Mouse (Mus musculus) liver, embryonic 16.5 days (tissue): Measurements from ENCODE around the gene Atp6v0e2. TPM values are rescaled to one million over a fixed set of nuclear protein-coding genes. Genes with fewer than 3 reads are reported as not detected.
"Not testable (repeated sequence)": the region's sequence is repeated elsewhere in the genome, so short reads cannot be mapped to it uniquely, and the experiment has no call there.

Experiments used
- ATAC-seq: fragments of 200-750 bp; cut with Nextera tagmentation; 2 replicates; pipeline ENCODE4 v1.8.0; 2017; ENCODE audit warnings: low read depth, mild to moderate bottlenecking, moderate number of reproducible peaks, moderate library complexity
- H3K27ac ChIP-seq: fragments of 300-500 bp; sonication (generic); 2 replicates; pipeline ENCODE4 v1.5.1; 2014; ENCODE audit warnings: mild to moderate bottlenecking, low read length
- H3K27me3 ChIP-seq: fragments of 300-500 bp; sonication (generic); 2 replicates; pipeline ENCODE4 v1.6.1; 2014; ENCODE audit warnings: low read depth, low read length, mixed read lengths; ENCODE audit not compliant: control insufficient read depth, insufficient read depth
- H3K36me3 ChIP-seq: fragments of 300-500 bp; sonication (generic); 2 replicates; pipeline ENCODE4 v1.6.1; 2014; ENCODE audit warnings: mild to moderate bottlenecking; ENCODE audit not compliant: control insufficient read depth, insufficient read depth
- H3K4me1 ChIP-seq: fragments of 300-500 bp; sonication (generic); 2 replicates; pipeline ENCODE4 v1.6.1; 2014; ENCODE audit warnings: low read depth, low read length, mixed read lengths; ENCODE audit not compliant: control insufficient read depth
- H3K4me2 ChIP-seq: fragments of 300-500 bp; sonication (generic); 2 replicates; pipeline ENCODE4 v1.6.1; 2014; ENCODE audit warnings: low read depth, low read length, mixed read lengths
- H3K4me3 ChIP-seq: fragments of 300-500 bp; sonication (generic); 2 replicates; pipeline ENCODE4 v1.5.1; 2014; ENCODE audit warnings: low read depth, mild to moderate bottlenecking, low read length
- H3K9ac ChIP-seq: fragments of 300-500 bp; sonication (generic); 2 replicates; pipeline ENCODE4 v1.6.1; 2014; ENCODE audit warnings: low read depth, low read length
- H3K9me3 ChIP-seq: fragments of 300-500 bp; sonication (generic); replicated peaks from 2 replicates; pipeline ENCODE4 v1.6.1; 2016; ENCODE audit warnings: low read length; ENCODE audit not compliant: control insufficient read depth
- WGBS: fragments of 180-500 bp; shearing (Covaris S2); extraction: QIAGEN DNeasy Blood & Tissue Kit; methylation state at CpG from one replicate; pipeline ENCODE4 v1.1.7; 2014; ENCODE audit not compliant: insufficient replicate concordance; 5-methylcytosine and 5-hydroxymethylcytosine counted together
- polyA plus RNA-seq: library from polyadenylated mRNA; unstranded; fragments of >200 nt; fragmentation: Nextera tagmentation; extraction: Ambion mirVana; gene quantifications from 2 replicates; pipeline ENCODE4 v1.2.1, GENCODE M21; 2015

Gene Atp6v0e2
- polyA plus RNA-seq, 1 experiment from 2014 or later: 1.0 TPM

DNA sequence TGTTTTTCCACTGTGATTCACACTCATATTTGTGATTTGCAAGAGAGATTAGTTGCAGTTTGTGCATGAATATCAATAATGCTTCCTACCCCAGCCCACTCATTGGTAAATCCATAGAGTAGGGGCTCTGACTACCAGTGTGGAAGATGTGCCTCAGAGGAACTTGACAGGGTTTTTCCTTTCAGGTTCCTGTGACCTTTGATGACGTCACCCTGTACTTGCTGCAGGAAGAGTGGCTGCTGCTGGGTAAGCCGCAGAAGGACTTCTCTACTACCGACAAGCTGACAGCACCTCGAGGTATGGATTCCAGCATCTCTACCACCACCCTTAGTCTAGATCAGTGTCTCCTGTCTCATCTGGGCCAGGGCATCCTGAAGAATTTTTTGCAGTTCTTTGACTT is 29.3 kb upstream of the Atp6v0e2 start:
- no peak overlapping the region for H3K9ac ChIP-seq
- H3K27ac ChIP-seq: no peak overlapping the region
- H3K9me3 ChIP-seq: no peaks in the 10 kb centered on the region
- 32% methylated on average over 4 of the region's 4 CpGs for WGBS
- no peak overlapping the region for H3K4me3 ChIP-seq
- no peaks in the 10 kb centered on the region for H3K36me3 ChIP-seq
- peaks cover 3% of the 10 kb centered on the region for H3K4me1 ChIP-seq
- no peak for ATAC-seq
- no peaks in the 10 kb centered on the region for H3K27me3 ChIP-seq
- no peak overlapping the region for H3K4me2 ChIP-seq

DNA sequence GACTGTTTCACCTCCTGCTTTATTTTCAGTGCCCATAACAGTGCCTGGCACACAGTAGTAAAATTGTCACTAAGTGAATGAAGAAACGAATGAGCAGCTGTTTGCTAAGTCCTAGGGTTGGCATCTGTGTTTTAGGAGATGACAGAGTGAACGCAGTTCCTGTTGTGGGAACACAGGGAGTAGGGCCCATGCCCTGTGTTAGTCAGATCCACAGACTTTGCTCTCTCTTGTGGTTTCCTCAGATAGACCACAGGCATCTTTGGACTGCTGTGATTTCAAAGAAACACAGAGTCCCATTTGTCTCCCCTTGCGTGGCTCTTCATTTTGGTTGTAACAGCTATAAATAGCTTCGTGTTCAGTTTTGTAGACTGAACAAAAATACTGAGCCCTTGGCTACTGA is 27.0 kb upstream of the Atp6v0e2 start:
- ATAC-seq: no peak
- no peaks in the 10 kb centered on the region for H3K9me3 ChIP-seq
- WGBS: 42% methylated on average over 4 of the region's 4 CpGs

GRCm38 (mm10) chr6:48511861-48512260 is 25.6 kb upstream of the Atp6v0e2 start:
- Histone ChIP-seq H3K27me3 (no peaks in the 10 kb centered on the region), H3K36me3 (peaks cover 3% of the 10 kb centered on the region; the same call in 1 of the 2 replicates), H3K27ac (no peak overlapping the region), H3K4me2 (no peak overlapping the region), H3K4me3 (no peak overlapping the region), H3K9ac (no peak overlapping the region), H3K4me1 (no peaks in the 10 kb centered on the region), H3K9me3 (no peaks in the 10 kb centered on the region)
- 45% methylated on average over 7 of the region's 7 CpGs for WGBS
- no peak for ATAC-seq

More for the DNA sequence above, 27.0 kb upstream of the Atp6v0e2 start:
- Histone ChIP-seq H3K4me1 (no peaks in the 10 kb centered on the region), H3K27me3 (no peaks in the 10 kb centered on the region), H3K27ac (no peak overlapping the region), H3K4me3 (no peak overlapping the region), H3K36me3 (no peaks in the 10 kb centered on the region), H3K4me2 (no peak overlapping the region), H3K9ac (no peak overlapping the region)

- H3K4me3 ChIP-seq, H3K4me2 ChIP-seq, H3K4me1 ChIP-seq, H3K27me3 ChIP-seq, H3K36me3 ChIP-seq, H3K27ac ChIP-seq, ATAC-seq, H3K9ac ChIP-seq, H3K9me3 ChIP-seq: not testable (repeated sequence)
- WGBS: 89% methylated on average over 12 of the region's 16 CpGs
Observed at GRCm38 (mm10) chr6:48524882-48525281, 12.5 kb upstream of the Atp6v0e2 start.

- WGBS: 69% methylated on average over 9 of the region's 9 CpGs
- Histone ChIP-seq H3K4me1 (no peaks in the 10 kb centered on the region), H3K36me3 (no peaks in the 10 kb centered on the region), H3K9me3 (no peaks in the 10 kb centered on the region), H3K27me3 (no peaks in the 10 kb centered on the region), H3K27ac (no peak overlapping the region), H3K4me2 (no peak overlapping the region), H3K9ac (no peak overlapping the region), H3K4me3 (no peak overlapping the region)
- ATAC-seq: no peak
Observed at GRCm38 (mm10) chr6:48527901-48528300, 9.5 kb upstream of the Atp6v0e2 start.

DNA sequence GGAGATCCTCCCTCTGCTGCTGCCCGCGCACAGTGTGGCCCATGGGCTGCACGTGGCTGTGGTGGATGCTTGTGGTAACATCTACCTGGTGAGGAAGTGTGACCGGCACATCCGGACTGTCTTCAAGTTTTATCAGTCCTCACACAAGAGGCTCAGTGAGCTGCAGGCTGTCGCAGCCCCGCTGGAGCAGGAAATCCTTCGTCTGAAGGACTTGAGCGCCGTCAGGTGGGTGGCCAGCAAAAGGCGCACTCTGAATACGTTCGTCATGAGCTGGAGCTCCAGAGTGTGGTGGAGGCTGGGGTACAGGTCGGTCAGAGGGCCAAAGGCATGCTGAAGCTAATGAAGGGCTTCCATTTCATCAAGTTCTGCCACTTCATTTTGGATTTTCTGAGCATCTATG is 8.2 kb upstream of the Atp6v0e2 start:
- Histone ChIP-seq H3K9ac (no peak overlapping the region), H3K4me3 (no peak overlapping the region), H3K36me3 (no peaks in the 10 kb centered on the region), H3K4me1 (no peaks in the 10 kb centered on the region), H3K27ac (no peak overlapping the region), H3K9me3 (no peaks in the 10 kb centered on the region), H3K27me3 (no peaks in the 10 kb centered on the region), H3K4me2 (no peak overlapping the region)
- whole genome bisulfite sequencing: 29% methylated on average over 14 of the region's 14 CpGs
- no peak for ATAC-seq

DNA sequence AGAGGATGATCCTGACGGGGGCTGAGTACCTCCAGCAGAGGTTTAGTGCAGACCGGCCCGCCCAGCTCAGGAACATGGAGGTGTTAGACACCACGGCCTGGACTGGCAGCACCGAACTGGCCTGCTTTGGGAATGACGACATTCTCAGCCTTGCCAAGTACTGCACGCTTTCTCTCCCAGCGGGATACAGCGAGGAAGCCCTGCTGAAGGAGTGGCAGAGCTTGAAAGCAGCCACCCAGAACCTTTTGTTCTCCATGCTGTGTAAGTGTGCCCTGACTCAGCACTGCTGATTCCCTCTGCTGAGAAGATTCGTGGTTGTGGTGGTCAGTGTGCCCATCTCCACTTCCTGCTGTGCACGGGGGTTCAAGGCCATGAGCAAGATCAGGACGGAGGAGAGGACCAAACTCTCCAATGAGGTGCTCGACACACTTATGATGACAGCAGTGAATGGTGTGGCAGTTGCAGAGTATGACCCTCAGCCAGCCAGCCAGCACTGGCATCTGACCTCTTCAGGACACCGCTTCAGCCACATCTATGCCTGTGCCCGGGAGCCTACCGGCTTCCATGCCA is 7.5 kb upstream of the Atp6v0e2 start:
- Histone ChIP-seq H3K4me3 (no peak overlapping the region), H3K4me2 (no peak overlapping the region), H3K27me3 (no peaks in the 10 kb centered on the region), H3K4me1 (no peaks in the 10 kb centered on the region), H3K36me3 (no peaks in the 10 kb centered on the region), H3K27ac (no peak overlapping the region), H3K9ac (no peak overlapping the region), H3K9me3 (no peaks in the 10 kb centered on the region)
- 59% methylated on average over 16 of the region's 16 CpGs for WGBS
- ATAC-seq: no peak

DNA sequence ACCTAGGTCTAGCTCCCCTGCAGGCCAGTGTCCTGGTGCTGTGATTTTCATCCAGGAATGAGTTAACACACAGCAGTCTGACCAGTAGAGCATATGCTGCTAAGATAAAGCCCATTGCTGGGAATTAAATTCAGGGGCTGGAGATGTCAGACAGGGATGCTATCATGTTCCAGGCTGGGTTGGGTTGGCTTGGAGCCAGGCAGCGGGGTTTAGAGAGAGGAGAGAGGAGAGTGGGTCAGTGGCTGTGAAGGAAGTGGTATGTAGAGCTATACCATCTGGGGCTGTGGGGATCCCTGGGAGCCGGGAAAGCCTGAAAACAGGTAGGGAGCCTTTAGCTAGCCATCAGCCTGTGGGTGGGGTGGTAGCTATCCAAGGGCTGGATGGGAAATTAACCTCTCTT is 6.6 kb upstream of the Atp6v0e2 start:
- Histone ChIP-seq H3K27ac (no peak overlapping the region), H3K9ac (no peak overlapping the region), H3K4me3 (no peak overlapping the region), H3K27me3 (no peaks in the 10 kb centered on the region), H3K36me3 (no peaks in the 10 kb centered on the region), H3K4me1 (no peaks in the 10 kb centered on the region), H3K4me2 (no peak overlapping the region), H3K9me3 (no peaks in the 10 kb centered on the region)
- ATAC-seq: no peak
- WGBS: 55% methylated on average over 2 of the region's 2 CpGs

- Histone ChIP-seq H3K4me3 (no peak overlapping the region), H3K27me3 (no peaks in the 10 kb centered on the region), H3K4me2 (no peak overlapping the region), H3K27ac (no peak overlapping the region), H3K9ac (no peak overlapping the region), H3K36me3 (no peaks in the 10 kb centered on the region), H3K9me3 (no peaks in the 10 kb centered on the region), H3K4me1 (no peaks in the 10 kb centered on the region)
- ATAC-seq: no peak
- 51% methylated on average over 2 of the region's 2 CpGs for WGBS
Observed at GRCm38 (mm10) chr6:48533475-48533874, 3.9 kb upstream of the Atp6v0e2 start.
